Mouse (Mus musculus): ENCODE data around the gene Amd1.

Amd1 gene

DNA sequence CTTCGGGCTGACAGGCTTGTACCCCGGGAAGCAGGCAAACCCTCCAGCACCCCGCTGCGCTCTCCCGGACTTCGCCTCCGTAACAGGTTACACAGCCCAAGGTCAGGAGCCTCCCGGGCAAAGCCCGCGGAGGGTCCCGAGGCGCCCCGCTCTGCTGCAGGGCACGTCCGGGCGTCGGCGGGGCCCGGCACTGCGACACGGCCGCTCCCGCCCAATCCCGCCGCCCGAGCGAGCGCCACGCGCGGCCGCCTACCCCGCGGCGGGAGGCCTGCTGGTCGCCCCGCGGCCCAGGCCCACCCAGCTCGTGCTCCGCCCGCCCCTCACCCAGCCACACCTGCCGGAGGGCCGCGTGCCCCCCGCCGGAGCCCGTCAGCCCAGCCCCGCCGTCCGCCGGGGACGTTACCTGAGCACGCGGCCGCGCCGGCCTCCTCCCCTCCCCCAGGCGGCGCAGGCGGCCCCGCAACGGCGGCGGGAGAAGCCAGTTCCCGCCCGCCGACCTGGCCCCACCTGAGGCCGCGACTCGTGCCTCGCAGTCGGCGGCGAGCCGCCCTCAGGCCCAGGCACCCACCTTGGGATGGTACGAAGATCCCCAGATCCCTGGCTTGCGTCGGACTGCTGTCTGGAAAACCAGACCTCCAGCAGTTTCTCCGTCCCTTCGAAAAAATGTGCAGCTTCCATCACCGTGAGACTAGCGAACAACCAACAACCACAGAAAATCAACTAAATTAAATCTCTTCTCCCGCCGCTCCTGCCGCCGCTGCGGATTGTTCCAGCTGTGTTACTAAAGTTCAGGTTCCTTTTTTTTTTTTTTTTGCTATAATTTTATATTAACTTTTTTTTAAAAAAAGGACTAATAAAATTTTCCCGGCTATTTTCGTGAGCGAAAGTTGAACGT lies 558 bp downstream of the Amd1 start:
- peak; percentile 70 for DNase-seq (ENCODE audit: extremely low spot score)

DNA sequence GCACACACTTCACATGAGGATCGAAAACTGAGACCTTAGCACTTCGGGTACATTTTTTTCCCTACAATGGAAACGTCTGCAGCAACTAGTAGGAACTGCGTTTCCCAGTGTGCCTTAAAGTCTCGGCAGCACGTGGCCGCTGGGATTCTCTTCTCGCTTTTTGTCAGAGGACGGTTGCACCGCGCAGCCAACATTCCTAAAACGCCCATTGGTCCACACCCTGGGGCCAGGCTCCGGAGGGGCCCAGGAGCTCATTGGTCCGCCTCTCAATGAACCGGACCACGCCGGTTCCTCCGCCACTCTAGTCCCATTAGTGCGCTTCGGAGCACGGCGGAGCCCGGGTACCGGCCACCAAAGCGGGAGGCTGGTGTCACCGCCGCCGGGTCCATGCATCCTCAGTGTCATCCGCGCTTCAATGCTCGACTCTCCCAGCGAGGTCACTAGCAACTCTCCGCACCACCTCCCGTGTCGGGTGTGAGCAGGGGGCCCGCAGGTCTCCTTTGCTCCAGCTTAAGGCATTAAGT lies 1.3 kb downstream of the Amd1 start:
- peak; percentile 86 for DNase-seq (ENCODE audit: extremely low spot score)

- no peak for DNase-seq (ENCODE audit: extremely low spot score)
These were observed 9.3 kb downstream of the Amd1 start for GRCm38 (mm10) chr10:40292640-40293039.

- DNase-seq (ENCODE audit: extremely low spot score), result no peak
These were observed 15.2 kb downstream of the Amd1 start for GRCm38 (mm10) chr10:40286767-40287166.

GRCm38 (mm10) chr10:40285571-40285970 lies 16.4 kb downstream of the Amd1 start:
- no peak for DNase-seq (ENCODE audit: extremely low spot score)

GRCm38 (mm10) chr10:40284997-40285396 lies 17.0 kb downstream of the Amd1 start:
- no peak for DNase-seq (ENCODE audit: extremely low spot score)

- no peak for DNase-seq (ENCODE audit: extremely low spot score)
These were observed 17.7 kb downstream of the Amd1 start for GRCm38 (mm10) chr10:40284179-40284831.

- DNase-seq (ENCODE audit: extremely low spot score), result no peak
These were observed 18.4 kb downstream of the Amd1 start for GRCm38 (mm10) chr10:40283636-40284035.

DNA sequence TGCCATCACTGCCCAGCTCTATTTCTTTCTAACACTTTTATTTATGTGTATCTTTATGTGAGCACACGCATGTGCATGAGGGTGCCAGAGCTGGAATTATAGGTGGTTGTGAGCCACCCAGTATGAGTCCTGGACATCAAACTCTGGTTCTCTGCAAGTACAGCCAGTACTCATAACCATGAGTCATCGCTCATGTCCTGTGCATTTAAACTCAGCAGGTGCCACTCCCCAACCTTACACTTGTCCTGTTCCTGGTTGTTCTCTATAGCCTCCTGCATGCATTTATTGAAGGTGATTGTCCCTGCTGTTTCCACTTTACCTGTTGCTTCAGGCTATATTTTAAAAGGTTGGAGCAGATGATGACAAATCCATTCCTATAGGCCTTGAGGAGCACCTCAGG lies 20.4 kb downstream of the Amd1 start:
- DNase-seq (ENCODE audit: extremely low spot score), result no peak

- DNase-seq (ENCODE audit: extremely low spot score), result no peak
These were observed 23.7 kb downstream of the Amd1 start for GRCm38 (mm10) chr10:40278317-40278716.

GRCm38 (mm10) chr10:40275991-40276390 lies 26.0 kb downstream of the Amd1 start:
- DNase-seq (ENCODE audit: extremely low spot score), result no peak

DNA sequence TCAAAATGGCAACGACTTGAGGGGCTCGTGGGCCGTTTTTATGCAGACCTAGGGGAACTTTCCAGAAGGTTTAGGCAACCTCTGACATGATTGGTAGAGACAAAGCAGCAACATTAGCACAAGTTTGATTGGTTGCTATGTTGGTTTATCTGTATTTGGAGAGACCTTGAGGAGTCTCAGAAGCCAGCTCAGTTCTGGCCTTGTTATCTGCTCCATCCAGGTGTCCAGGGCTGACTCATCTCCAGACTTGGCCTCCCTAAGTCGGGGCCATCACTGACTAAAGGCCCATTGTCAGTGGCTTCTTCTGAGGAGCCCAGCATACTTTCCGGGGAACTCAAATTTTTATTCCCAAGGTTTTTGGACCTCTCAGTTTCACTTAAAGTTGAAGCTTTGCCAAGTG lies 28.0 kb downstream of the Amd1 start:
- DNase-seq (ENCODE audit: extremely low spot score), result no peak

GRCm38 (mm10) chr10:40271216-40271615 lies 30.8 kb downstream of the Amd1 start:
- no peak for DNase-seq (ENCODE audit: extremely low spot score)

GRCm38 (mm10) chr10:40264920-40265319 lies 37.1 kb downstream of the Amd1 start:
- DNase-seq (ENCODE audit: extremely low spot score), result no peak

DNA sequence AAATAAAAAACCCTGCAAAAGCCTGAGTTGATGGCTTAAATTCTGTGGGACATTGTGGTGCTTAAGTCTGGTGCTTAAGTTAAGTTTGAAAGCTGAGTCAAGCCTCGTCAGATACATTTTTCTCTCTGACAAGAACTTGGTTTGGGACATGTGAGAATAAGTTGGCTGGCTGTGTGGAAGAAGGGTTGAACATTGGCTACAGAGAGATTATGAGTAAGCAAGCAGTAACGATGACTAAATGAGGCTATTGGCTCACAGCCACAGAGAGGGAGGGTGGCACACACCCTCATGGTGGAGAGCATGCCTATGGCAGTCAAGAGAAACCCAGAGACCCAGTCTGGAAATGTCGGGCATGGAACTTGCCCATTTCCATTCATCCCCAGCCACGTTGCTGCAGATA lies 38.3 kb downstream of the Amd1 start:
- DNase-seq (ENCODE audit: extremely low spot score), result no peak

- DNase-seq (ENCODE audit: extremely low spot score), result no peak
These were observed 39.8 kb downstream of the Amd1 start for GRCm38 (mm10) chr10:40262200-40262599.

DNA sequence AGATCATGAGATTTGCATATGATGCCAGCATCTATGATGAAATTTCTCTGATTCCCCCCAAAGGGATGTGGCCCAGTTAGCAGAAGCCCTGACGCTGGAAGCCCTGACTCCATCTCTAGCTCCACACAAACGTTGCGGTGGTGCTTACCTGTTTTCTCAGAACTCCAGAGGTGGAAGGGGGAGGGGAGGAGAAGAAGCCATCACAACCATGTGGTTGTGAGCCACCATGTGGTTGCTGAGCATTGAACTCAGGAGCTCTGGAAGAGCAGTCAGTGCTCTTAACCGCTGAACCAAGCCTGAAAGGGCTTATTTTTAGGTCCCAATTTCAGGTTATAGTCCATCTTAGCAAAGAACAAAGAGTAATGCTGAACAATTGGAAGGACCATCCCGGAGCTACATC lies 41.7 kb downstream of the Amd1 start:
- DNase-seq (ENCODE audit: extremely low spot score), result no peak

DNA sequence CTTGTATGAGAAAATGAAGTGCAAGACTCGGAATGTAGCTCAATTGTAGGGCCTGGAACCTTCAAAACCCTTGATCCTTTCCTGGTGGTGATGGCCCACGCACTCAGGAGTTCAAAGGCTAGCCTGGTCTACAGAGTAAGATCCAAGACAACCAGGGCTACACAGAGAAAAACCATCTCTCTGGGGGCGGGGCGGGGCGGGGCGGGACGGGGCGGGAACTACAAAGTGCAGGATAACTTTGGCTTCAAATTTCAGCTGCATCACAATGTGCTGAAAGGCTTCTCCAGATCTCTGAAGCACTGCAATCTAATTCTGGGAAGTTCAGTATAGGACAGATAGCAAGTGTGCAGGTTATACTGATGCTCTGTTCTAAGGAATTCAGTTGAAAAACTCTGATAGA lies 42.4 kb downstream of the Amd1 start:
- DNase-seq (ENCODE audit: extremely low spot score), result peak; percentile 8

- DNase-seq (ENCODE audit: extremely low spot score), result no peak
These were observed 43.0 kb downstream of the Amd1 start for GRCm38 (mm10) chr10:40258976-40259375.

DNA sequence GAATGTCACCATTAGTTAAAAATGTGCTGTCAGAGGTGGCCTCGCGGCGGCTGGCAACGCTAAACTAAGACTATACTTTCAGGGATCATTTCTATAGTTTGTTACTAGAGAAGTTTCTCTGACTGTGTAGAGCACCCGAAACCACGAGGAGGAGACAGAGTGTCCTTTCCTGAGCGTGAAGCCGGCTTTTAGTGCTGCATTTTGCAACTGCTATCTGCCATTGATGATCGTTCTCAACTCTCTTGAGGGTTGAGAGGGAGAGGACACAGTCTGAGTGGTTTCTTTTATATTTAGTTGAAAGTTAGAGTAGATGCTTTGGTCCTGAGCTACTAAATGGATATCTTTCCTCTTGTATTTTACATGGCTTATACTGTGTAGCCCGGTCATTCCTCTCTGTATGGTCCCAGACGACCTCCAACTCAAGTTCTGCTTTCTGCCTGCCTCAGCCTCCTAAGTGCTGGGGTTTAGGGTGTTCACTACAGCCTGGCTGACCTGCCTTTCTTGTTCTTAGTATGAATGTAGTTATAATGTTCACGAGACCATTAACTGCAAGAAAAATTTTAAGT lies 43.5 kb downstream of the Amd1 start:
- peak; percentile 94 for DNase-seq (ENCODE audit: extremely low spot score)

GRCm38 (mm10) chr10:40257414-40258255 lies 44.4 kb downstream of the Amd1 start, which contains the start of gene Gtf3c6:
Gene Gtf3c6, minus strand, starts transcription at chr10:40258108.
- DNase-seq (ENCODE audit: extremely low spot score), result peak; percentile 94

GRCm38 (mm10) chr10:40256716-40257115 lies 45.3 kb downstream of the Amd1 start:
- peak; percentile 73 for DNase-seq (ENCODE audit: extremely low spot score)

Data from embryo, embryonic 9.5 days (tissue).